Mouse (Mus musculus) ES-Bruce4 (cell line): ENCODE results near the gene Gm49318.

Experiments used
- CTCF ChIP-seq: IDR thresholded peaks from one replicate; pipeline ENCODE4 v1.8.1; 2011; ENCODE audit warnings: low read depth, low read length
- EP300 ChIP-seq: IDR thresholded peaks from 2 replicates; pipeline ENCODE4 v1.6.1; 2011; ENCODE audit warnings: low read depth, low read length; ENCODE audit not compliant: insufficient read depth
- POLR2A ChIP-seq: IDR thresholded peaks from one replicate; pipeline ENCODE4 v1.8.1; 2011; ENCODE audit warnings: low read length; ENCODE audit not compliant: insufficient read depth

- TF ChIP-seq EP300 = no peak
- no peak for TF ChIP-seq CTCF
- TF ChIP-seq POLR2A = no peak
Measured at GRCm38 (mm10) chr9:22049315-22049714, 21.7 kb downstream of the Gm49318 start.
